Comparison of ENCODE assay signal across 28 mouse cellular contexts in the genomic region with DNA sequence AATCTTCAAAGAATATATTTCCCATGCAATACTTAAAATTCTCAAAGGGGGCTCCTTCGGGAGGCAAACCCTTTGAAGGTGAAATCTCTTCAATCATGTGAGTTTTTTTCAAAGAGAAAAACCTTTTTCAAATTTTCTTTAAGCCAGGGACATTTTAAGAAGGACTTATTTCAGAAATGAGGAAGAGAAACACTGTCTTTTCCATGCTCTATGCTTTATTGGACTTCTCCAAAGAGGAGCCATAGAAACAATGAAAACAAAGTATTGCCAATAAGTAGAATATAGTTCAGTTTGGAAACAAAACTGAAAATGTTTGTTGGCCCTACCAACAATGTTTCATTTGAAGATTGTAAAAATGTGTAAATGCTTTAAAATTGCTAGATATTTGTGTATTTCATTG.
"Had no signal": no experiment of that assay in that cellular context is flagged by ENCODE, and none has a peak within 500 bp of the region (broad histone marks: within the 10 kb centered on the region; RNA-seq: fewer than 3 reads in every experiment).

No protein-coding gene starts in this region.

- H3K9ac ChIP-seq: embryonic facial prominence, embryonic 12.5 days; embryonic facial prominence, embryonic 13.5 days; embryonic facial prominence, embryonic 15.5 days; forebrain, embryonic 12.5 days; forebrain, embryonic 13.5 days; forebrain, embryonic 15.5 days; forebrain, postnatal 0 days had no signal

- H3K27me3 ChIP-seq: embryonic facial prominence, embryonic 12.5 days; embryonic facial prominence, embryonic 13.5 days; embryonic facial prominence, embryonic 15.5 days; forebrain, embryonic 12.5 days; forebrain, embryonic 13.5 days; forebrain, embryonic 15.5 days had no signal

- DNase-seq: cerebellum, adult 8-10 months; cerebellum, adult 9-10 months; cerebellum, adult 9-11 months; cerebellum, postnatal 10 days; cerebellum, postnatal 14 days; cerebellum, postnatal 25 days; cerebellum, postnatal 36 days; embryo, embryonic 11 days; forebrain, postnatal 0 days; gastrocnemius, adult 2 months; gastrocnemius, postnatal 10 days; gastrocnemius, postnatal 14 days; gastrocnemius, postnatal 25 days; gastrocnemius, postnatal 36 days; heart, adult 11 months; heart, adult 18-20 months; heart, adult 2 months had no signal

- H3K4me3 ChIP-seq: embryonic facial prominence, embryonic 10.5 days; embryonic facial prominence, embryonic 12.5 days; embryonic facial prominence, embryonic 13.5 days; embryonic facial prominence, embryonic 15.5 days; erythroblast, embryonic 14.5 days; forebrain, embryonic 10.5 days; forebrain, embryonic 12.5 days; forebrain, embryonic 13.5 days; forebrain, embryonic 15.5 days; gastrocnemius, adult 2 months; heart, adult 2 months had no signal

- H3K27ac ChIP-seq: embryonic facial prominence, embryonic 10.5 days; embryonic facial prominence, embryonic 12.5 days; embryonic facial prominence, embryonic 13.5 days; embryonic facial prominence, embryonic 15.5 days; forebrain, embryonic 10.5 days; forebrain, embryonic 12.5 days; forebrain, embryonic 13.5 days; forebrain, embryonic 15.5 days; gastrocnemius, adult 2 months; heart, adult 2 months had no signal

- H3K4me1 ChIP-seq: embryonic facial prominence, embryonic 10.5 days; embryonic facial prominence, embryonic 12.5 days; embryonic facial prominence, embryonic 13.5 days; embryonic facial prominence, embryonic 15.5 days; forebrain, embryonic 10.5 days; forebrain, embryonic 12.5 days; forebrain, embryonic 13.5 days; forebrain, embryonic 15.5 days had no signal

- H3K4me2 ChIP-seq: embryonic facial prominence, embryonic 12.5 days; embryonic facial prominence, embryonic 13.5 days; embryonic facial prominence, embryonic 15.5 days; forebrain, embryonic 12.5 days; forebrain, embryonic 13.5 days; forebrain, embryonic 15.5 days had no signal

- ATAC-seq: forebrain, embryonic 13.5 days; forebrain, embryonic 14.5 days; forebrain, embryonic 15.5 days; forebrain, embryonic 16.5 days; forebrain, postnatal 0 days had no signal

- H3K36me3 ChIP-seq: embryonic facial prominence, embryonic 10.5 days; embryonic facial prominence, embryonic 12.5 days; embryonic facial prominence, embryonic 13.5 days; embryonic facial prominence, embryonic 15.5 days; forebrain, embryonic 10.5 days; forebrain, embryonic 12.5 days; forebrain, embryonic 15.5 days had no signal

- H3K9me3 ChIP-seq: embryonic facial prominence, embryonic 10.5 days; embryonic facial prominence, embryonic 12.5 days; embryonic facial prominence, embryonic 13.5 days; embryonic facial prominence, embryonic 15.5 days; forebrain, embryonic 10.5 days; forebrain, embryonic 12.5 days; forebrain, embryonic 13.5 days; forebrain, embryonic 15.5 days had no signal
